ENCODE assay signal across 17 mouse cellular contexts in genomic region chr13:45404269-45404668, GRCm38 (mm10). TPM values are rescaled to one million over a fixed set of nuclear protein-coding genes. Genes with fewer than 3 reads are reported as not detected.
DNase-seq lines count a peak whose midpoint lies in the region; ATAC-seq and TF ChIP-seq lines count a peak whose summit lies in the region.
"Had no signal": no experiment of that assay in that cellular context is flagged by ENCODE, and none has a peak within 500 bp of the region (broad histone marks: within the 10 kb centered on the region; RNA-seq: fewer than 3 reads in every experiment).

No protein-coding gene starts in this region.

- no peaks in the 10 kb centered on the region for H3K27me3 ChIP-seq in intestine, embryonic 15.5 days (replicated peaks)
- H3K27me3 ChIP-seq in liver, postnatal 0 days (ENCODE audit: insufficient read depth, low read length) = peaks cover 16% of the 10 kb centered on the region; the same call in 1 of the 2 replicates
- H3K27me3 ChIP-seq in hindbrain, embryonic 10.5 days (ENCODE audit: insufficient read depth, poor library complexity, severe bottlenecking) = 0 out of 2 replicates have a peak, but pooled peaks cover 3% of the 10 kb centered on the region
- H3K27me3 ChIP-seq: heart, embryonic 15.5 days; neural tube, embryonic 13.5 days had no signal

- peaks cover 11% of the 10 kb centered on the region; the same call in 1 of the 2 replicates for H3K36me3 ChIP-seq in intestine, embryonic 15.5 days
- peaks cover 59% of the 10 kb centered on the region for H3K36me3 ChIP-seq in liver, postnatal 0 days (replicated peaks; ENCODE audit: insufficient read depth, low read length)
- peaks cover 49% of the 10 kb centered on the region for H3K36me3 ChIP-seq in hindbrain, embryonic 10.5 days
- H3K36me3 ChIP-seq: G1E had no signal

- no peak overlapping the region for H3K4me2 ChIP-seq in intestine, embryonic 15.5 days (replicated peaks)
- H3K4me2 ChIP-seq in liver, postnatal 0 days (ENCODE audit: low read depth, low read length) = peak overlapping the region; percentile 42
- H3K4me2 ChIP-seq: heart, embryonic 15.5 days; neural tube, embryonic 13.5 days had no signal

- ATAC-seq in intestine, embryonic 15.5 days = peak; percentile 56; the same call in 1 of the 2 replicates
- ATAC-seq in liver, postnatal 0 days = peak; percentile 94
- peak; percentile 93 for ATAC-seq in megakaryocyte progenitor cell, adult 5-6 weeks (replicated peaks; ENCODE audit: poor library complexity)
- ATAC-seq: forebrain, postnatal 0 days had no signal

- TF ChIP-seq EP300 in liver, postnatal 0 days (IDR thresholded peaks at IDR 0.05; ENCODE audit: low read depth) = peak; percentile 99

- no peak for TF ChIP-seq CTCF in liver, postnatal 0 days (IDR thresholded peaks at IDR 0.05; ENCODE audit: low read depth)

- no peaks in the 10 kb centered on the region for H3K9me3 ChIP-seq in intestine, embryonic 15.5 days
- no peaks in the 10 kb centered on the region for H3K9me3 ChIP-seq in liver, postnatal 0 days (ENCODE audit: low read length)
- no peaks in the 10 kb centered on the region for H3K9me3 ChIP-seq in hindbrain, embryonic 10.5 days
- H3K9me3 ChIP-seq: G1E; heart, embryonic 15.5 days; neural tube, embryonic 13.5 days had no signal

- H3K4me3 ChIP-seq in intestine, embryonic 15.5 days (replicated peaks) = no peak overlapping the region
- H3K4me3 ChIP-seq in liver, postnatal 0 days (ENCODE audit: low read depth, low read length) = no peak overlapping the region
- no peak overlapping the region for H3K4me3 ChIP-seq in hindbrain, embryonic 10.5 days
- H3K4me3 ChIP-seq: heart, embryonic 15.5 days; left cerebral cortex, adult 2 months; neural tube, embryonic 13.5 days had no signal

- H3K9ac ChIP-seq in intestine, embryonic 15.5 days = no peak overlapping the region
- peak overlapping the region; percentile 42; the same call in 1 of the 2 replicates for H3K9ac ChIP-seq in liver, postnatal 0 days (replicated peaks)
- H3K9ac ChIP-seq: forebrain, postnatal 0 days; heart, embryonic 15.5 days; neural tube, embryonic 13.5 days had no signal

- H3K27ac ChIP-seq in intestine, embryonic 15.5 days = no peak overlapping the region
- peak overlapping the region; percentile 76 for H3K27ac ChIP-seq in liver, postnatal 0 days (ENCODE audit: low read depth)
- no peak overlapping the region for H3K27ac ChIP-seq in hindbrain, embryonic 10.5 days
- H3K27ac ChIP-seq: heart, embryonic 15.5 days; left cerebral cortex, adult 2 months; neural tube, embryonic 13.5 days had no signal

- 85% methylated on average over 6 of the region's 6 CpGs for WGBS in intestine, embryonic 15.5 days
- 57% methylated on average over 6 of the region's 6 CpGs for WGBS in liver, postnatal 0 days (ENCODE audit: insufficient replicate concordance)
- 91% methylated on average over 6 of the region's 6 CpGs for WGBS in hindbrain, embryonic 10.5 days

- peak; percentile 57 to 75 for DNase-seq in spleen, postnatal 10 days (ENCODE audit: low spot score in 2 of 2)
- DNase-seq in spleen, adult 12 weeks (ENCODE audit: low spot score) = no peak
- peak; percentile 47 for DNase-seq in liver, postnatal 0 days
- DNase-seq in right cerebral cortex, adult 18-20 months = no peak
- DNase-seq in hindbrain, embryonic 10.5 days (ENCODE audit: low spot score) = no peak
- no peak for DNase-seq in gastrocnemius, postnatal 4 days (ENCODE audit: low spot score in 2 of 2)
- DNase-seq: cerebellum, postnatal 36 days; forebrain, postnatal 0 days; gastrocnemius, postnatal 10 days; kidney, postnatal 14 days; thymus, postnatal 4 days had no signal

- H3K4me1 ChIP-seq in intestine, embryonic 15.5 days (replicated peaks) = no peaks in the 10 kb centered on the region
- peaks cover 43% of the 10 kb centered on the region for H3K4me1 ChIP-seq in liver, postnatal 0 days (ENCODE audit: insufficient read depth)
- H3K4me1 ChIP-seq in hindbrain, embryonic 10.5 days (replicated peaks) = peaks cover 24% of the 10 kb centered on the region
- H3K4me1 ChIP-seq: neural tube, embryonic 13.5 days had no signal

RNA-seq across cellular contexts. Expression of gene Mylip, which starts 14.7 kb away (rescaled TPM):
- 6.9 and 7.8 TPM in 2 replicates for polyA plus RNA-seq in intestine, embryonic 15.5 days (2015; fragmentation: Nextera tagmentation; extraction: Ambion mirVana)
- polyA plus RNA-seq in liver, postnatal 0 days (2015; fragmentation: Nextera tagmentation; extraction: Ambion mirVana) = 6.9 and 7.4 TPM in 2 replicates
- 11.3 and 11.7 TPM in 2 replicates for total RNA-seq in megakaryocyte progenitor cell, adult 5-6 weeks (2015)
- total RNA-seq in megakaryocyte progenitor cell, adult 5-6 weeks (2017) = 8.8 and 14.4 TPM in 2 replicates
- 8.0 and 8.1 TPM in 2 replicates for polyA plus RNA-seq in hindbrain, embryonic 10.5 days (2016; fragmentation: Nextera tagmentation; extraction: Ambion mirVana)
- total RNA-seq in gastrocnemius, postnatal 4 days (2021) = 10 to 100 TPM in 1 of 2 experiments, 1 to 10 TPM in 1; 8.3 to 11.5 TPM

Comparison
In these comparisons a context has a peak if more than half of its experiments do, and no peak if none do; other contexts are left out.
1. DNase-seq: peak in spleen, postnatal 10 days (2 of 2) and liver, postnatal 0 days (single experiment); none in spleen, adult 12 weeks (single experiment), right cerebral cortex, adult 18-20 months (single experiment), hindbrain, embryonic 10.5 days (single experiment) and gastrocnemius, postnatal 4 days (0 of 2).
2. Peak in every context shown above with its lines, with median percentiles within 50 percentile points of each other: ATAC-seq.